Mouse (Mus musculus): ENCODE results near the gene Defb35. TPM values are rescaled to one million over a fixed set of nuclear protein-coding genes. Genes with fewer than 3 reads are reported as not detected.
"Not testable (repeated sequence)": the region's sequence is repeated elsewhere in the genome, so short reads cannot be mapped to it uniquely, and the experiment has no call there.

Defb35 gene
- not detected in 2 replicates for polyA plus RNA-seq (2015; fragmentation: Nextera tagmentation; extraction: Ambion mirVana)

GRCm38 (mm10) chr8:21938052-21938451 lies at the start of gene Defb35:
TSS of gene Defb35 (plus strand) at chr8:21938352.
- ATAC-seq (ENCODE audit: borderline replicate concordance, extremely low read depth, low FRiP score, low TSS enrichment); H3K4me2 ChIP-seq; H3K27ac ChIP-seq; H3K27me3 ChIP-seq; H3K9ac ChIP-seq; H3K36me3 ChIP-seq; H3K9me3 ChIP-seq; H3K4me3 ChIP-seq; H3K4me1 ChIP-seq: not testable (repeated sequence)
- 72% methylated on average over 4 of the region's 4 CpGs for WGBS

DNA sequence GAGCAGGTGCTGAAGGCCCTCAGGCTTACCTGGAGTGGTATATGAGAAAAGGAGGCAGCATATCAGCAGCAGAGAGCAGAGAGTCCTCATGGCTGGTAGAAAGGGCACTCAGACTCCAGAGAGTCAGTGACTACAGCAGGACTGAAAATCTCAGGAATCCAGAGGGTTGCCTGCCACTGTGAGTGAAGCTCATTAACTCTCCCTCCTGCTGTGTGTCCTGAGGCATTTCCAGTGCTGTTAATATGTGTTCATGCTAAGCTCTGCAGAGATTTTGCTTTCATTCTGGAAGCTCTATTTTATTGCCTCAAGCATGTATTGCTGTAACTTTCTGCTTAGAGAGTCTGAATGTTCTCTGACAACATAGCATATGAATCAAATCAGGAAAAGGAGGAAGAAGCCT lies 31.9 kb upstream of the Defb35 start, which contains the start of gene Defb11:
TSS of gene Defb11 (minus strand) at position 123 of the 400 bp plus-strand sequence.
- not testable (repeated sequence) for H3K4me3 ChIP-seq; H3K27me3 ChIP-seq; H3K4me2 ChIP-seq; H3K9me3 ChIP-seq; H3K9ac ChIP-seq; H3K27ac ChIP-seq; H3K4me1 ChIP-seq; H3K36me3 ChIP-seq; ATAC-seq (ENCODE audit: borderline replicate concordance, extremely low read depth, low FRiP score, low TSS enrichment)

DNA sequence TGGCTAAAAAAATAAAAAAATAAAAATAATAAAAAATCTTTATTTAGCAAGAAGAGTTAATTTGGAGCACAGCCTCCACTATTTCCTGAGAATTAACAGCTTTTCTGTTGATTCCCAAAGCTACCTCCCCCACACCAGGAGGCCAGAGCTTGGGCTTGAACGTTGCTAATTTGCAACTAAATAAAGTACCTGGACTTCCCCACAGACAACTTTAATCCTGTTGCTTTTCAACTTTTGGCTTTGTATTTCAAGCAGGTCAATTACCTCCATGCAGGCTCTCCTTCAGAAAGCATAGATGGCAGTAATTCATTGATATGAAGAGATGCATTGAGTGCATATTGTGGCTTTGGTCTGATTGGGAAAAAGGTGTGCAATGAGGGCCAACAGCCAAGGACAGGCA lies 26.2 kb upstream of the Defb35 start:
- no peaks in the 10 kb centered on the region for H3K27me3 ChIP-seq
- H3K9me3 ChIP-seq: no peaks in the 10 kb centered on the region
- no peak overlapping the region for H3K4me2 ChIP-seq
- ATAC-seq (ENCODE audit: borderline replicate concordance, extremely low read depth, low FRiP score, low TSS enrichment): no peak
- H3K27ac ChIP-seq: no peak overlapping the region
- no peak overlapping the region for H3K9ac ChIP-seq
- H3K36me3 ChIP-seq: no peaks in the 10 kb centered on the region
- no peak overlapping the region for H3K4me3 ChIP-seq
- WGBS: 19% methylated on average over 1 of the region's 1 CpGs
- H3K4me1 ChIP-seq: no peaks in the 10 kb centered on the region

- no peak overlapping the region for H3K4me2 ChIP-seq
- H3K4me1 ChIP-seq: no peaks in the 10 kb centered on the region
- ATAC-seq (ENCODE audit: borderline replicate concordance, extremely low read depth, low FRiP score, low TSS enrichment): no peak
- 25% methylated on average over 2 of the region's 2 CpGs for WGBS
- H3K9me3 ChIP-seq: no peaks in the 10 kb centered on the region
- no peak overlapping the region for H3K4me3 ChIP-seq
- no peak overlapping the region for H3K9ac ChIP-seq
- no peaks in the 10 kb centered on the region for H3K36me3 ChIP-seq
- no peak overlapping the region for H3K27ac ChIP-seq
- H3K27me3 ChIP-seq: no peaks in the 10 kb centered on the region
Observed at GRCm38 (mm10) chr8:21912554-21912953, 25.6 kb upstream of the Defb35 start.

DNA sequence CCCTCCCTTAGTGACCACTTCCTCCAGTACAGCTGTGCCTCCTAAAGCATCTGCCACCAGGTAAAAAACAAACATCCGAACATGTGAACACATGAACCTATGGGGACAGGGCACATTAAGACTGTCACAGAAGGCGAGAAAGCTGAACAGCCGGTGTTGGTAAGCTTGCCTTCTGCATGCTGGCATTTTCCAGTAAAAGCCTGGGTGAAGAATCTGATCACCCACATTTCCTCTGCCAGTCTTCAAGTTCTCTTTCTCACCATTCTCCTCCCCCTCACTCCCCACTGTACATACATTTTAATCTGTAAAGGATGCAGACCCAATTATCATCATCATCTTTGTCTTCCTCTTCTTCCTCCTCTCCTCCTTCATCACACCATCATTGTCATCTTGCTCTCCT lies 22.5 kb upstream of the Defb35 start:
- no peak overlapping the region for H3K9ac ChIP-seq
- H3K4me2 ChIP-seq: no peak overlapping the region
- H3K36me3 ChIP-seq: no peaks in the 10 kb centered on the region
- WGBS: 74% methylated on average over 3 of the region's 3 CpGs
- H3K27me3 ChIP-seq: no peaks in the 10 kb centered on the region
- H3K4me1 ChIP-seq: no peaks in the 10 kb centered on the region
- H3K27ac ChIP-seq: no peak overlapping the region
- H3K9me3 ChIP-seq: no peaks in the 10 kb centered on the region
- no peak for ATAC-seq (ENCODE audit: borderline replicate concordance, extremely low read depth, low FRiP score, low TSS enrichment)
- no peak overlapping the region for H3K4me3 ChIP-seq

DNA sequence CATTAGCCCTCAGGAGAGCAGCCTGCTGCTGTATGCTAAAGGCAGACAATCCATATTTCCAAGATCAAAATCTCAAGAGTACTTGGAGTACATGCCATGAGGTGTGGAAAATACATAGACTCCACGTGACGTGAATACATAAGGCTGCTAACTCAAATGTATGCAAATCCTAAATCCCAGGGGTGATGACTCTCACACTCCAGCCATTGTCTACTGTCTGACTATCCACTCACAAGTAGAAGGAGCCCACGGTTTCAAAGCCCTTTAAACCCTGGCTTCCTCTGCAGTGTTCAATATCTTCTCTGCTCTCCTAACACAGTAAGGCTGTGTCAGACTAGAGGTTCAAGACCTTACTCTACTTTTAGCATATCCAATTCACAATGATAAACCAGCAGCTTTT lies 7.4 kb upstream of the Defb35 start:
- H3K9me3 ChIP-seq; ATAC-seq (ENCODE audit: borderline replicate concordance, extremely low read depth, low FRiP score, low TSS enrichment); H3K4me3 ChIP-seq; H3K9ac ChIP-seq; H3K36me3 ChIP-seq; H3K27ac ChIP-seq; H3K4me2 ChIP-seq; H3K27me3 ChIP-seq; H3K4me1 ChIP-seq: not testable (repeated sequence)
- WGBS: 80% methylated on average over 3 of the region's 3 CpGs

GRCm38 (mm10) chr8:21932610-21933009 lies 5.5 kb upstream of the Defb35 start, which contains the start of gene Defb15:
TSS of gene Defb15 (minus strand) at chr8:21932710.
- Histone ChIP-seq H3K27me3 (no peaks in the 10 kb centered on the region), H3K36me3 (no peaks in the 10 kb centered on the region)
- 86% methylated on average over 6 of the region's 6 CpGs for WGBS

GRCm38 (mm10) chr8:21946462-21946861 lies 8.3 kb downstream of the Defb35 start, which contains the start of gene Defb13:
TSS of gene Defb13 (plus strand) at chr8:21946762.
- H3K27me3 ChIP-seq: no peaks in the 10 kb centered on the region
- no peaks in the 10 kb centered on the region for H3K4me1 ChIP-seq
- H3K27ac ChIP-seq: no peak within 1 kb of the TSS
- H3K9ac ChIP-seq: no peak within 1 kb of the TSS
- 82% methylated on average over 6 of the region's 6 CpGs for WGBS
- ATAC-seq (ENCODE audit: borderline replicate concordance, extremely low read depth, low FRiP score, low TSS enrichment): no peak
- H3K9me3 ChIP-seq: no peaks in the 10 kb centered on the region
- H3K4me2 ChIP-seq: no peak within 1 kb of the TSS
- H3K36me3 ChIP-seq: no peaks in the 10 kb centered on the region
- H3K4me3 ChIP-seq: no peak within 1 kb of the TSS

More at GRCm38 (mm10) chr8:21932610-21933009, 5.5 kb upstream of the Defb35 start, which contains the start of gene Defb15:
- no peak within 1 kb of the TSS for H3K4me3 ChIP-seq
- no peaks in the 10 kb centered on the region for H3K9me3 ChIP-seq
- H3K27ac ChIP-seq: no peak within 1 kb of the TSS
- no peak within 1 kb of the TSS for H3K9ac ChIP-seq
- no peak within 1 kb of the TSS for H3K4me2 ChIP-seq
- ATAC-seq (ENCODE audit: borderline replicate concordance, extremely low read depth, low FRiP score, low TSS enrichment): no peak
- H3K4me1 ChIP-seq: no peaks in the 10 kb centered on the region

DNA sequence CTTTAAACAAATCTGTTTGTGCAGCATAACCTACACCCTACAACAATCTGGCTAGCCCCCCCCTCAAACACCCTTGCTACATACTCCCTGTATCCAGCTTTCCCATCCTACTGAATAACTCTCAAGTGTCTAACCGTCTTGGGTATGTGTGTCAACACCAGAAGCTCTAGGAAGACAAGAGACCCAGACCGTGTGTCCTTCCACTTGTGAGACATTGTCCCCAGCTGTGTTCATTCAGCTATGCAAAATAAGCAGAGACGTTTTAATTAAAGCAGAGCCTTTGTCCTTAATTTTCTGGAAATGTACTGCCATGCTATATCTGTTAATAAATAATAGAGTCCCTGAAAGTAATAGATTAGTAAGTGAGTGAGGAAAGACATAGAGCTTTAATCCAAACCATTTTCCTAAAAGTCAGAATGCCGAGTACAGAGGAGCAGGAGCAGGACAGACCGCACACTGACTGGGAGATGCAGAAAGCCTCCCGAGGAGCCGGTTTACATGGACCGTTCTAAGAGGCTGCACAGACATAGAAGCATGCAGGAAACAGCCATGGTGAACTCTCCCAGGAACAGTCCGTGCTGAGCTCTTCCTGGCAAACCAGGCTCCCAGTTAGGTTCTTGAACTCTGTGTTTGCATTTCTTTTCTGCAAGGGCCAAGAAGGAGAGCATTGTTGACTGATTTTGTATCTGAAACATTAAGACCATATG lies 9.3 kb downstream of the Defb35 start:
- no peak for ATAC-seq (ENCODE audit: borderline replicate concordance, extremely low read depth, low FRiP score, low TSS enrichment)
- Histone ChIP-seq H3K9me3 (no peaks in the 10 kb centered on the region), H3K27ac (no peak overlapping the region), H3K27me3 (no peaks in the 10 kb centered on the region), H3K4me3 (no peak overlapping the region), H3K4me2 (no peak overlapping the region), H3K4me1 (no peaks in the 10 kb centered on the region), H3K36me3 (no peaks in the 10 kb centered on the region), H3K9ac (no peak overlapping the region)
- 59% methylated on average over 9 of the region's 9 CpGs for WGBS

- no peaks in the 10 kb centered on the region for H3K36me3 ChIP-seq
- ATAC-seq (ENCODE audit: borderline replicate concordance, extremely low read depth, low FRiP score, low TSS enrichment): no peak
- no peaks in the 10 kb centered on the region for H3K9me3 ChIP-seq
- H3K4me3 ChIP-seq: no peak overlapping the region
- WGBS: 5% methylated on average over 9 of the region's 9 CpGs
- H3K4me1 ChIP-seq: no peaks in the 10 kb centered on the region
- H3K9ac ChIP-seq: no peak overlapping the region
- H3K4me2 ChIP-seq: no peak overlapping the region
- H3K27me3 ChIP-seq: no peaks in the 10 kb centered on the region
- no peak overlapping the region for H3K27ac ChIP-seq
Observed at GRCm38 (mm10) chr8:21955321-21955720, 17.2 kb downstream of the Defb35 start.

DNA sequence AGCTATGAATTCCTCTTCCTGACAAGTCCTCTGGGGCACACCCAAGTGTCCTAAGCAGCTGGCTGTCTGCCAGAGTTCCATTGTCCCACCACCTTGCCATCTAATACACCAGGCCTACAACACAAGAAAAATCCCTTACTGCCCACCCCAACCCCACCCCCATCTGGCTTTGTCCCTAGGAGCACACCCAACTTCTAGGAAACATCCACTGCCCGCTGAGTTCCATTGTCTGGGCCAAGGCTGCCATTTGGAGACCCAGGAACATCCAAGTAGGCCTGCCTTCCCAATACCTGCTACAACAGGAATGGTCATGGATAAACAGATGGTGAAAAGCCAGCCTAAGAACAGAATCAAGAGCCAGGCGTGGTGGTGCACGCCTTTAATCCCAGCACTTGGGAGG lies 18.2 kb downstream of the Defb35 start:
- H3K4me3 ChIP-seq: no peak overlapping the region
- H3K4me1 ChIP-seq: no peaks in the 10 kb centered on the region
- no peaks in the 10 kb centered on the region for H3K9me3 ChIP-seq
- WGBS: 80% methylated on average over 3 of the region's 3 CpGs
- H3K9ac ChIP-seq: no peak overlapping the region
- no peak overlapping the region for H3K4me2 ChIP-seq
- H3K27ac ChIP-seq: no peak overlapping the region
- H3K27me3 ChIP-seq: no peaks in the 10 kb centered on the region
- no peak for ATAC-seq (ENCODE audit: borderline replicate concordance, extremely low read depth, low FRiP score, low TSS enrichment)
- no peaks in the 10 kb centered on the region for H3K36me3 ChIP-seq

- H3K27me3 ChIP-seq: no peaks in the 10 kb centered on the region
- 80% methylated on average over 2 of the region's 2 CpGs for WGBS
- H3K4me1 ChIP-seq: no peaks in the 10 kb centered on the region
- H3K36me3 ChIP-seq: no peaks in the 10 kb centered on the region
- no peaks in the 10 kb centered on the region for H3K9me3 ChIP-seq
- no peak for ATAC-seq (ENCODE audit: borderline replicate concordance, extremely low read depth, low FRiP score, low TSS enrichment)
- no peak within 1 kb of the TSS for H3K27ac ChIP-seq
- no peak within 1 kb of the TSS for H3K9ac ChIP-seq
- no peak within 1 kb of the TSS for H3K4me3 ChIP-seq
- no peak within 1 kb of the TSS for H3K4me2 ChIP-seq
Observed at GRCm38 (mm10) chr8:21958414-21958813, 20.3 kb downstream of the Defb35 start, which contains the start of gene Fam90a1a. TSS of gene Fam90a1a (plus strand) at chr8:21958714.

All from lung, embryonic 15.5 days (tissue).